Mouse (Mus musculus) Patski (cell line): ENCODE measurements around the gene Tfb1m. TPM values are rescaled to one million over a fixed set of nuclear protein-coding genes. Genes with fewer than 3 reads are reported as not detected.
A peak's percentile ranks its signal among the peaks of the same experiment; 100 is the strongest.

Source experiments
- ATAC-seq: fragments of 100-300 bp; one replicate; pipeline ENCODE4 v1.8.0; 2021
- CTCF ChIA-PET: fragments of 350-600 bp; sonication (Branson Sonifier 250); formaldehyde crosslinking; loops from one replicate; lab custom pipeline; 2022; ENCODE audit warnings: inconsistent platforms; lab: Charles Lee
- POLR2A ChIA-PET: fragments of 350-600 bp; sonication (Branson Sonifier 250); formaldehyde crosslinking; loops from one replicate; lab custom pipeline; 2022; ENCODE audit warnings: antibody characterized with exemption, inconsistent platforms; lab: Charles Lee
- DNase-seq: peaks from one replicate; pipeline ENCODE4 v3.0.0-alpha.2; 2011; ENCODE audit warnings: low read depth, low spot score
- H3K27me3 ChIP-seq: fragments of 371-371 bp; one replicate; pipeline ENCODE4 v1.5.1; 2021
- CTCF ChIP-seq: fragments of 100-300 bp; IDR thresholded peaks from one replicate; pipeline ENCODE4 v1.5.1; 2021
- in situ Hi-C: fragments of 300-500 bp; cut with MboI; formaldehyde crosslinking; loops from 3 replicates; pipeline ENCODE4 v1.11.1; 2018; ENCODE audit warnings: low pct_unique_long_range_greater_than_20kb, mixed read lengths
- polyA plus RNA-seq: library from polyadenylated mRNA; unstranded; gene quantifications from one replicate; pipeline ENCODE4 v1.2.3, GENCODE M21; 2021

The Tfb1m gene
- 12.8 TPM for polyA plus RNA-seq

DNA sequence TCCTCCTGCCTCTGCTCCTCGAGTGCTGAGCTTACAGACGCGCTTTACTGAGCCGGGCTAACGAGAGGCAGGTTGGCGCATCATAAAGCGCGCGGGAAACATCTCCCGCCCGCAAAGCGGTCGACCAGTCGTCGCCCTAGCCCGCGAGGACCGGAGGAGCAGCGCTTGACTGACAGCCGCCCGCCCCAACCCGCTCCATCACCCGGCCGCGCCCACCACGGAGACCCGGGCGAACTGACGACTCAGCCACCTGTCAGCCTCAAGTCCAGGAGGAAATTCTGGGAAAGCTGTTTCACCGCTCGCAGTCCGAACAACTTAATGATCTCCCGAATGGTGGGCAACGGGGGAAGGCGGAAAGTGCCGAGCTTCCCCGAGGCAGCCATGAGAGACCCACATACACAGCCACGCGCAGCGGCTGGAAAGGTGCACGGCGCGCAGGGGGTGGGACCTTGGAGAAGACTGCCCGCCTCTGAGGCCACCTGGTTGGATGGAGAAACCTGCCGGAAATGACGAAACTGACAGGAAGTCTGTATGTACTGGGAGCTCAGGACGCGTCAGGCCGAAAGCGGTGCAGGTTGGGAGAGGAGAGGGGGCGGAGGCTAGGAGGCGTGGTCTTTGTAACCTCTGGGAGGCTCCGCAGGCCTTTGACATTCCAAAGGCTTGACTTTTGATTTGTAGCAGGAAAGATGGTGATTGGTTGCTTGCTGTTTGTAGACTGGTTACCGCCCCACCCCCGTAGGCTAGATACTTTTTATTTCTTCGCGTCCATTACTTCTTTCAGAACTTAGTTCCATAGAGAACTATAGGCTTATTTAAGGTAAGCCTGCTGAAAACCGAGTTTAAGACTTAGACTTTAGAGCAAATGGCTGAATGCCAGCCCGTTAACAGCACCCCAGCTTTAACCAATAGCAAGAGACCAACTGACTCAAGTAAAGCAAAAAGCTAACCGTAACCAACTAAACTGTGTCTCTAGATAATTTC is at the start of gene Tfb1m:
TSS of gene Tfb1m (minus strand) at position 451 of the 981 bp plus-strand sequence.
- POLR2A ChIA-PET = interaction anchor here (1.0 to 1.2 kb wide), 2 partner anchors 26 to 40 kb away, joined by 3 to 4 read pairs; partner anchors contain the start of gene Cldn20
- CTCF ChIA-PET = interaction anchor here (1.0 to 1.3 kb wide), 2 partner anchors 11 to 18 kb away, joined by 4 read pairs; no protein-coding TSS in a partner anchor
- no peaks in the 10 kb centered on the region for H3K27me3 ChIP-seq
- no peak for TF ChIP-seq CTCF
- in situ Hi-C loops = loop anchor here (25.0 kb wide), 2 partner anchors 1480 to 1830 kb away; no protein-coding TSS in a partner anchor
- ATAC-seq = peak; percentile 98
- DNase-seq = peak; percentile 96

DNA sequence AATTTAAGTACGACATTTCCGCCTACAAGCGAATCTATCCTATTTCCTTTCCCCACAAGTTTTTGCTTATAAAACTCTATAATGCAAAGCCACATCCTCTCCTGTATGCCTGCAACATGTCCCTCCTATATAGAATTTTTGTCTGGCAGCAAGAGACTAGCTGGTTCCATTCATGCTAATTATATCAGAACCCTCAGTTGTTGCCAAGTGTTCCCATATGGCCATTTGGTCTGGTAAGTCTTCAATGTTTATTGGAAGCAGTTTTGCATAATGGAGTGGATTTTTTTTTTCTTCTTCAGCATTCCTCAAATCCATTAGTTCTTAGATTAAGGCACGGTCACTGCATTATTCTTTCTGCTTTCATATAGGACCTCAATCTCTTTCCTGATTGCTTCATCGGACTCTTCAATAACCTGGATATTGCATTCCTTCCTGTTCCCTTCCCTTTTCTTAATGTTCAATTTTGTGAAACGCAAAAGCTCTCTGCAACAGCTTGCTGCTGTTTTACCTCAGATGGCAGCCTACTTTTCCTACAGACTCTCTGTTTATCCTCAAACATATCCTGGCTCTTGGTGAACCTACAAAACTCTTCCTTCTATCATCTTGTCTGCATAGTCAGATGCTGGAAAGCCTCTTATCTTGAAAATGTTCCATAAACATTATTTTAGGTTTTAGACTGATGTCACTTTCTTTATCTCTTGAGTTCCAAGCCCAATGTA is 45.5 kb upstream of the Tfb1m start:
- CTCF ChIA-PET = interaction anchor here (1.0 to 1.6 kb wide), 3 partner anchors 15 to 51 kb away, joined by 3 read pairs; no protein-coding TSS in a partner anchor
- H3K27me3 ChIP-seq = no peaks in the 10 kb centered on the region
- DNase-seq (no peak), ATAC-seq (no peak)
- TF ChIP-seq CTCF = no peak
- in situ Hi-C loops = no loop called here
- POLR2A ChIA-PET = interaction anchor here (0.7 kb wide), 1 partner anchor 917 kb away, joined by 3 read pairs; no protein-coding TSS in a partner anchor

DNA sequence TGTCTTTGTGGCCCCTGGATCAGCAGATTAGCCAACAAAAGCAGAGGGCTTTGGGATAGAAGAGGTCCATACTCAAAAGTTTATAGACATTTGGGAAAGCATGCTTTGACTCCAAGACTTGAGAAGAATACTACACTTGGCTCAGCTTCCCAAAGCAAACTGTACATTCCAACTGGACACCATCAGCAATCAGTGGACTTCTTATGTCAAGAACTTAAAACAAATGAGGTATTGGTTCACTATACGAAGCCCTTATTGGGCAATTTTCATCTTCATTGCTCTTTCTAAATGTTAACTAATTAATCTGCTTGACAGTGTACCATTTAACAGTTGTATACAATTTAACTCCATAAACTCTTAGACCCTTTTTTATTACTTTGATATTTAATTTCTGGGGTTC is 40.8 kb upstream of the Tfb1m start:
- DNase-seq (no peak), ATAC-seq (no peak)
- POLR2A ChIA-PET = interaction anchor here (0.6 kb wide), 1 partner anchor 59 kb away, joined by 4 read pairs; no protein-coding TSS in a partner anchor
- CTCF ChIA-PET = interaction anchor here (1.0 kb wide), 1 partner anchor 12 kb away, joined by 3 read pairs; no protein-coding TSS in a partner anchor
- TF ChIP-seq CTCF = no peak
- H3K27me3 ChIP-seq = no peaks in the 10 kb centered on the region
- in situ Hi-C loops = no loop called here

DNA sequence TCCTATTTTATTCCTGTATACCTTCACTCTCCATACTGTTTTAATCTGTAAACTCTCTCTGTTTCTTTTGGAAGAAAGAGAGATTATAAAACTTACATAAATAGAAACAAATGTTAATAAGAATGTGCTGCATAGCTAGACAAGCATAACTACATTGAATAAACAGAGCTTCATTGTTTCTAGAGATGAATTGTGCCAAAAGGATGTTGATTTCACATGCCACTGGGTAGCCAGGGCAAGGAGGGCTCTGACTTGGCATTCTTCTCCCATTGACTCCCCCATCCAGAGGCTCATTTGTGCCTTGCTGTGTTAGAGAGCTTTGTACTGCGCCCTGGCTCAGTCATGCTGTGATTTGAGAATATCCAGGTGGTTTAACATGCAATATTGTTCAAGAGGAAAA is 40.3 kb upstream of the Tfb1m start:
- no peak for TF ChIP-seq CTCF
- ATAC-seq (peak; percentile 40), DNase-seq (peak; percentile 41)
- CTCF ChIA-PET = interaction anchor here (1.0 to 1.1 kb wide), 3 partner anchors 11 to 46 kb away, joined by 3 to 4 read pairs (median 3); no protein-coding TSS in a partner anchor
- no peaks in the 10 kb centered on the region for H3K27me3 ChIP-seq
- in situ Hi-C loops = no loop called here
- POLR2A ChIA-PET = interaction anchor here (0.6 to 1.4 kb wide), 2 partner anchors 41 to 59 kb away, joined by 4 read pairs; partner anchors contain the start of gene Tfb1m

DNA sequence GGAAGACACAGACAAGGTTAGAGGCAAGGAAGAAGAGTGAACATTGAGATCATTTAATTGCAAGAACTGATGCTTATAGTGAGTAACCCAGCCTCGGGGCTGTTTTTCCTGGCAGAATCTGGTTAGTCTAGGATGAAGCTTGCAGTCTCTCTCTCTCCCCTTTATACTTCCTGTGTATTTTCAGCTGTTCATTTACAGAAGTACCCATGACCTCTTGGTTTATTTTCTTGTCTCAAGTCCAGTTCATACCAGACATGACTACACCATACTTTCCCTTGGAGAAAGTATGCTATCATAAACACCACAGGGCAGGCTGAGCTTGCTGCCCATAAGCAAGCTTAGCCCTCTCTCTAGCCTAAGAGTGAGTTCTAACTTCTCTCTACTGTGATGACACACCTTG is 39.5 kb upstream of the Tfb1m start:
- ChIA-PET POLR2A (interaction anchor here (1.4 kb wide), 1 partner anchor 40 kb away, joined by 4 read pairs; the partner anchor contains the start of gene Tfb1m), CTCF (interaction anchor here (1.0 to 1.1 kb wide), 2 partner anchors 22 to 46 kb away, joined by 3 to 4 read pairs; no protein-coding TSS in a partner anchor)
- H3K27me3 ChIP-seq = no peaks in the 10 kb centered on the region
- in situ Hi-C loops = no loop called here
- TF ChIP-seq CTCF = no peak
- DNase-seq (peak; percentile 82), ATAC-seq (peak; percentile 90)

DNA sequence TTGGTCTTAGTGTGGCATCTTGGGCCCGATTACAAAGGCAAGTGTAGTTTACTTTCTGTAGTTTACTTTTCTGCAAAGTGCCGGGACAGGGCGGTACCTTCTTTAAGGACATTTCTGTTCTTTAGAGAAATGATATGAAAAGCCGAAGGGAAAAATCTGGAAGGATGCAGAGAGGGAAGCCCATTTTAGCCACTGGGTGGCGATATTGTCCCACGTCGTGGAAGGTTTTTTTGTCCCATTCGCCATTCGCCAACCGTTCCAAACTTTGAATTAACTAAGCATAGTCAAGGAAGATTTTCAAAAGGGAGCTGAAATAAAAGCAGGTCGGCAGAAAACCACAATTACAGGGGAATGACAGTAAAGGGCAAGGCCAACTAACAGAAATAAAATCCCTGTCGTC is 13.3 kb upstream of the Tfb1m start:
- peak; percentile 54 for ATAC-seq
- peak; percentile 96 for TF ChIP-seq CTCF
- H3K27me3 ChIP-seq = peaks cover 8% of the 10 kb centered on the region
- CTCF ChIA-PET = interaction anchor here (0.9 to 2.3 kb wide), 3 partner anchors 10 to 221 kb away, joined by 3 to 11 read pairs (median 6); no protein-coding TSS in a partner anchor
- in situ Hi-C loops = loop anchor here (5.0 to 25.0 kb wide), 3 partner anchors 221 to 1816 kb away; no protein-coding TSS in a partner anchor
- no peak for DNase-seq
- POLR2A ChIA-PET = no interaction called here

DNA sequence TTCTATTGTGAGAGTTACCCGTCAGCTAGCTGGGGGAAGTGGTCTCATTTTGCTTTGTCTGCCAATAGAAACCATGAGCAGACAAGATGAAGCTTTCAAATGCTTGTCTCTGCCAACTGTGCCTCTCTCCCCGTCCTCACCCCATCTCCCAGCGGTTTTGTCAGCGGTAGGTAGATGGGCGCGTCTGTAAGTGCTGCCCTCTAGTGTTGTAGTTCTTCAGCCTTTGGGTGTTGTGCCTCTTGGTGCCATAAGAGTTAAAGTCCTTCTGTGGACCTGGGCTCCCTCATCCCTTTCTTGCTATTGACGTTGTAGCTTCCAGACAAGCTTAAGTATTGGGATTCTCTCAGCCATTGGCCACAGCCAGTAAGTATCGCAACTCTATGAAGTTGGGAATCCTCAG is 4.8 kb upstream of the Tfb1m start:
- no peak for DNase-seq
- CTCF ChIA-PET = no interaction called here
- POLR2A ChIA-PET = no interaction called here
- peaks cover 4% of the 10 kb centered on the region for H3K27me3 ChIP-seq
- ATAC-seq = no peak
- in situ Hi-C loops = loop anchor here (25.0 kb wide), 2 partner anchors 1475 to 1825 kb away; no protein-coding TSS in a partner anchor
- no peak for TF ChIP-seq CTCF

DNA sequence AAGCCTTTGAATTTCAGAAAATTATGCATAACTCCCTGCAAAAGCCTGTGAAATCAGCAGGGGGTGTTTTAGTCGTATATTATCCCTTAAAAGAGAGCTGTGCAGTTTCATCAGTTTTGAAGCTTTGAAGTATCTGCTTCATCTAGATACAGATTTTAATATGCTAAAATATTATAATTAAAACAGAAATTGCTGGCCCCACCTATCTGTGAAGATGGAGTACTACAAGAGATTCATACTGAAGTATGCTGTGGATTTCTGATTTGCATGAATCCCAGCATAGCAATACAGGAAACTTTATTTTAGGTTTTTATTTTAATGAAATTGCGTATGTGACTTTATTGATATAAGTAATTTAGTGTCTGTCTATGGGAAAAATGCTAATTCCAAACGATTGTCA is 3.0 kb upstream of the Tfb1m start:
- DNase-seq (no peak), ATAC-seq (no peak)

DNA sequence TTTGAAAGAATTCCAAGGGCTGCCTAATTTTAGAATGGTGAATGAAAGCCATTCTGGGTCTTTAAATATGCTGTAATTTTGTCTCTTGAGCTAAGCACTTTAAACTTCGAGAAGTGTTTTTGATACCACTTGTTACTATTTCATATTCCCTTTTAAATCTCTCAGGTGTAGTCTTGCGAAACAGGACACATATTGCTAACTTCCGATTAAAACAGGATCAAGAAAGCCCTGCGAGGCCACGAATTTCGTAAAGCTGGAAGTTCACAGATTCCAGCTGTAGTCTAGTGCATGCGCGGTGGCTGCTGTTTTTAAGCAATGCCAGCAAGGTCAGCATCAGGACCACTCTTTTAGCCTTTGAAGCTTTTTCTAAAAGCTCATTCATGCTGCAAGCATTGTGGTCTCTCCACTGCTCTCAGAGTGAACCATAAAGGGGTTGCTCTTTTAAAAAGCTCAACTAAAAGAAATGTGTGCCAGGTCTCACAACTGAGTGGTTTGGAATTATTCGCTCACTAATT is 832 bp upstream of the Tfb1m start:
- TF ChIP-seq CTCF = no peak
- H3K27me3 ChIP-seq = no peaks in the 10 kb centered on the region
- ChIA-PET CTCF (interaction anchor here (1.0 to 1.3 kb wide), 2 partner anchors 10 to 17 kb away, joined by 4 read pairs; no protein-coding TSS in a partner anchor), POLR2A (no interaction called here)
- no peak for DNase-seq
- no peak for ATAC-seq
- in situ Hi-C loops = loop anchor here (25.0 kb wide), 2 partner anchors 1479 to 1829 kb away; no protein-coding TSS in a partner anchor

More for the DNA sequence above, 3.0 kb upstream of the Tfb1m start:
- TF ChIP-seq CTCF = peak; percentile 43
- ChIA-PET CTCF (no interaction called here), POLR2A (no interaction called here)
- H3K27me3 ChIP-seq = no peaks in the 10 kb centered on the region
- in situ Hi-C loops = loop anchor here (25.0 kb wide), 2 partner anchors 1477 to 1827 kb away; no protein-coding TSS in a partner anchor
